Mouse (Mus musculus) Patski (cell line): ENCODE data around the gene Bcl3. TPM values are rescaled to one million over a fixed set of nuclear protein-coding genes. Genes with fewer than 3 reads are reported as not detected.

Experiments
- ATAC-seq: fragments of 100-300 bp; one replicate; pipeline ENCODE4 v1.8.0; 2021
- CTCF ChIA-PET: fragments of 350-600 bp; sonication (Branson Sonifier 250); formaldehyde crosslinking; loops from one replicate; lab custom pipeline; 2022; ENCODE audit warnings: inconsistent platforms; lab: Charles Lee
- POLR2A ChIA-PET: fragments of 350-600 bp; sonication (Branson Sonifier 250); formaldehyde crosslinking; loops from one replicate; lab custom pipeline; 2022; ENCODE audit warnings: antibody characterized with exemption, inconsistent platforms; lab: Charles Lee
- DNase-seq: peaks from one replicate; pipeline ENCODE4 v3.0.0-alpha.2; 2011; ENCODE audit warnings: low read depth, low spot score
- H3K27me3 ChIP-seq: fragments of 371-371 bp; one replicate; pipeline ENCODE4 v1.5.1; 2021
- CTCF ChIP-seq: fragments of 100-300 bp; IDR thresholded peaks from one replicate; pipeline ENCODE4 v1.5.1; 2021
- in situ Hi-C: fragments of 300-500 bp; cut with MboI; formaldehyde crosslinking; loops from 3 replicates; pipeline ENCODE4 v1.11.1; 2018; ENCODE audit warnings: low pct_unique_long_range_greater_than_20kb, mixed read lengths
- polyA plus RNA-seq: library from polyadenylated mRNA; unstranded; gene quantifications from one replicate; pipeline ENCODE4 v1.2.3, GENCODE M21; 2021

Gene Bcl3
- polyA plus RNA-seq, 1 experiment from 2014 or later, result 70.5 TPM

GRCm38 (mm10) chr7:19836843-19837242 is 14.3 kb upstream of the Bcl3 start:
- no peak for TF ChIP-seq CTCF
- in situ Hi-C loops, result no loop called here
- ChIA-PET CTCF (interaction anchor here (5.0 kb wide), 1 partner anchor 34 kb away, joined by 22 read pairs; no protein-coding TSS in a partner anchor), POLR2A (interaction anchor here (0.6 kb wide), 1 partner anchor 38 kb away, joined by 4 read pairs; no protein-coding TSS in a partner anchor)
- no peaks in the 10 kb centered on the region for H3K27me3 ChIP-seq
- ATAC-seq, result no peak
- DNase-seq, result no peak

GRCm38 (mm10) chr7:19834055-19834454 is 11.5 kb upstream of the Bcl3 start:
- no peak for ATAC-seq
- CTCF ChIA-PET, result no interaction called here
- no peaks in the 10 kb centered on the region for H3K27me3 ChIP-seq
- POLR2A ChIA-PET, result no interaction called here
- no peak for DNase-seq
- no peak for TF ChIP-seq CTCF
- in situ Hi-C loops, result no loop called here

DNA sequence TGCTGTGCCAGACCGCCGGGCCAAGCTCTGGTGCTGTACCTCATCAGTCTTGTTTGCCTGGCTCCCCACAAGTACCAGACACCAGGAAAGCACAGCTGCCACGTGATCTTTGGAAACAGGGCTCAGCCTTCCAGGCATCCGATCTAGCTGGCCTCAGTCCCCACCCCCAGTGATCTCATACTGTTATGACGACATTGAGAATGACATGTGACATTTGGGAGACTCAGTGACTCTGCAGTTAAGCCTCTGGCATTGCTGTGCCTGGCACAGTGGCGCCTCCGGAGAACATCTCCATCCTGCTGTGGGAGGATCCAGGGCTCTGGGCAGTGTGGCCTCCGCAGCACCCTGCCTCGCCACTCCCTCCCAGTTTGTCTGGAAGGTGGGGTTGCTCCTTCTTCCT is 9.3 kb upstream of the Bcl3 start:
- no peak for ATAC-seq
- in situ Hi-C loops, result no loop called here
- CTCF ChIA-PET, result interaction anchor here (1.2 to 1.5 kb wide), 2 partner anchors 9 to 12 kb away, joined by 3 to 4 read pairs; partner anchors contain the start of gene Bcl3
- no peak for DNase-seq
- POLR2A ChIA-PET, result interaction anchor here (2.3 to 2.6 kb wide), 2 partner anchors 10 to 15 kb away, joined by 5 to 11 read pairs; partner anchors contain the start of gene Bcl3
- no peak for TF ChIP-seq CTCF
- H3K27me3 ChIP-seq, result no peaks in the 10 kb centered on the region

GRCm38 (mm10) chr7:19830682-19831156 is 8.1 kb upstream of the Bcl3 start:
- in situ Hi-C loops, result no loop called here
- ATAC-seq (peak; percentile 96), DNase-seq (peak; percentile 89)
- H3K27me3 ChIP-seq, result no peaks in the 10 kb centered on the region
- POLR2A ChIA-PET, result interaction anchor here (1.4 to 2.6 kb wide), 5 partner anchors 9 to 27 kb away, joined by 5 to 11 read pairs (median 7); partner anchors contain the start of gene Bcl3
- TF ChIP-seq CTCF, result no peak
- CTCF ChIA-PET, result interaction anchor here (1.2 to 2.5 kb wide), 4 partner anchors 8 to 29 kb away, joined by 3 to 13 read pairs (median 6); partner anchors contain the start of gene Bcl3

GRCm38 (mm10) chr7:19829694-19830093 is 7.1 kb upstream of the Bcl3 start:
- ATAC-seq (no peak), DNase-seq (no peak)
- no peak for TF ChIP-seq CTCF
- no peaks in the 10 kb centered on the region for H3K27me3 ChIP-seq
- CTCF ChIA-PET, result interaction anchor here (1.3 to 2.5 kb wide), 3 partner anchors 9 to 28 kb away, joined by 5 to 13 read pairs (median 9); no protein-coding TSS in a partner anchor
- in situ Hi-C loops, result no loop called here
- POLR2A ChIA-PET, result interaction anchor here (1.4 to 2.6 kb wide), 5 partner anchors 8 to 26 kb away, joined by 5 to 11 read pairs (median 7); partner anchors contain the start of gene Bcl3

DNA sequence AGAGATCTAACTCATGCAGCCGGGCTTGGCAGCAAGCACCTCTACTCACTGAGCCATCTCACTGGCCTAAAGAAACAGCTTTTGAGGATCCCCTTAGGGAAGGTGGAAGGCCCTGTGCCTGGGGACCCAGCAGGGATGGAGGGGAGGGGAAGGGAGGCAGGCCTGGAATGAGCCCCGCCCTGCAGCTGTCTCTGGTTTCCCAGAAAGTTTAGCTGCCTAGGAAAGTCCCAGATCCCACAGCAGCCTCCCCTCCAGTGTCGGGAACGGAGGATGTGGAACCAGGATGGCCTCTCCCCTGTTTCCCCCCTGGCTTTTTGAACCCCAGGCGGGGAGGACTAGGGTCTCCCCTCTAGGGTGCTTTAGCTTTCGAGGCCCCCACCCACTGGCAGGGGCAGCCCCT is 4.2 kb upstream of the Bcl3 start:
- CTCF ChIA-PET, result no interaction called here
- POLR2A ChIA-PET, result interaction anchor here (0.9 kb wide), 1 partner anchor 10 kb away, joined by 4 read pairs; no protein-coding TSS in a partner anchor
- DNase-seq, result no peak
- in situ Hi-C loops, result no loop called here
- H3K27me3 ChIP-seq, result no peaks in the 10 kb centered on the region
- no peak for ATAC-seq
- TF ChIP-seq CTCF, result no peak

DNA sequence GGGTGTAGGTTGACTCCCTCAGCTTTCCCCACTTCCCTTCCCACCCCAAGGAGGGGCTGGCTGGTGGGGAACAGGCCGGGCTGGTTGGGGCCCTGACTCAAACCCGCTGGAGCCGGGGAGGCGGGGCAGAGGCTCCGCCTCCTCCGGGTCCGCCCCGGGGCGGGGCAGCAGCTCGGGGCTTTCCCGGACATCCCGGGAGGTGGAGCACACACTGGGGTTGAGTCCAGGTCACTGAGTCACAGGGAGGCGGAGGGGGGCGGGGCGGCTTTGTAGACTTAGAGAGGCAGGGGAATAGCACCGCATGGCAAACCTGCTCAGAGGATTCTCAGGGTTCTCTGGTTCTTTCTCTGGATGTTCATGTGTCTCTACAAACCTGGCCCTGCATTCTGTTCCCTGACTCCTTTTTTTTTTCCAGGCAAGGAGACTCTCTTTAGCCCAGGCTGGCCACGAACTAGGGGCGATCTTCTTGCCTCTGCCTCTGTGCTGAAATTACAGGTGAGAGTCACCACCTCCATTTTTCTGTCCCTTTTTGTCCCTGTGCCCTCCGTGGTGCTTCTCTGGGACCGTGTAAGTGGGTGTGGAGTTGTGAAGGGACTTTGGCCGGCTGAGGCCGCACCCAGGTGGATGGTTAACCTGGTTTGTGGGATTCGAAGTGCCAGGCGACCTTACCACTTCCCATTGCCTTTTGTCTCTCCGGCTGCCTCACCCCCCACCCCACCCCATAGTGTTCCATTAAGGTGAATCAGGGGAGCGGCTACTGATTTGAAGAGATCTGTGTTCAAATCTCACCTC is 1.8 kb upstream of the Bcl3 start:
- CTCF ChIA-PET, result interaction anchor here (1.4 to 1.5 kb wide), 2 partner anchors 15 to 20 kb away, joined by 3 to 7 read pairs; no protein-coding TSS in a partner anchor

DNA sequence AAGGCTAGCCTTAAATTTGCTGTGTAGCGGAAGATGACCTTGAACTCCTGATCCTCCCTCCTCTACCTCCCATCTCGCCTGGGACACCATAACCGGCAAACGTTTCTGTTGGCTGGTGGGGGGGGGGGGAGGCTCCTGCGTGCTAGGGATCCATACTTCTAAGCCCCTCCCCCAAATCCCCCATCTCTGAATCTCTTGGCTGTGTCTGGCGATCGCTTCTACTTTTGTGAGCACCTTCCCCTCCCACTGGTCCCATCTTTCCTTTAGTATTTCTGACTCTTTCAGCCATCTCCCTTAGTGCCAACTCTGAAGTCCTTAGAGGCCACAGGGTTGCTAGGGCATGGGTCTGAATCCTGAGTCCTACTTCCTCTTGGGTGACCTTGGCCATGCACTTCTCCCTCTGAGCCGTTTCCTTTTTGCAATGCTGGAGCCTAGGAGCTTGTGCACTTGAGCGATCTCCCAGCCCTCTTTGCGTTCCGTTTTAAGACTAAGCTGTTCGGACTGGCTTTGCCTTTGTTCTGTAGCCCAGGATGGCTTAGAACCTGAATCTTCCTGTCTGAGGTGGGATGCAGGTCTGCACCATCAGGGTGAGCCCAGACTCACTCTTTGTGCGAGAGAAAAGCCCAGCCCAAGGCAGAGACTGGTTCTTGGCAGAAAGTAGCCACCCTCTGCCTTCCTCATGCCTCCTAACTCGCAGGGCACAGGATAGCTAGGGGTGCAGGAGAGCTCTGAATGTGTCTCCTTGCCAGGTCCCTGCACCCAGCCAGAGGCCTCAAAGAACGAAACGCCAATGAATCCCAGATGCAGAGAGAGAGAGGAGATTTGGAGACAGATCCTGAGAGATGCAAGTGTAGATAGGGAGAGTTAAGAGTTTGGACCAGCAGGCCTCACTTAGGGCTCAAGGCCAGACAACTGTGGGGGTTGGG is 949 bp upstream of the Bcl3 start:
- POLR2A ChIA-PET, result interaction anchor here (0.6 to 2.8 kb wide), 5 partner anchors 7 to 20 kb away, joined by 3 to 11 read pairs (median 3); no protein-coding TSS in a partner anchor
- ATAC-seq, result peak; percentile 55
- TF ChIP-seq CTCF, result no peak
- DNase-seq, result no peak
- H3K27me3 ChIP-seq, result no peaks in the 10 kb centered on the region
- in situ Hi-C loops, result no loop called here
- CTCF ChIA-PET, result interaction anchor here (1.4 to 1.8 kb wide), 3 partner anchors 8 to 21 kb away, joined by 3 to 7 read pairs (median 4); no protein-coding TSS in a partner anchor

More for the DNA sequence above, 1.8 kb upstream of the Bcl3 start:
- TF ChIP-seq CTCF, result no peak
- POLR2A ChIA-PET, result interaction anchor here (0.9 to 1.1 kb wide), 2 partner anchors 18 to 21 kb away, joined by 3 to 4 read pairs; no protein-coding TSS in a partner anchor
- in situ Hi-C loops, result no loop called here
- ATAC-seq (peak; percentile 64), DNase-seq (no peak)
- no peaks in the 10 kb centered on the region for H3K27me3 ChIP-seq

- ChIA-PET POLR2A (interaction anchor here (0.9 to 2.8 kb wide), 4 partner anchors 9 to 21 kb away, joined by 3 to 11 read pairs (median 3); no protein-coding TSS in a partner anchor), CTCF (interaction anchor here (0.7 to 1.8 kb wide), 3 partner anchors 9 to 17 kb away, joined by 3 to 4 read pairs (median 4); no protein-coding TSS in a partner anchor)
- in situ Hi-C loops, result no loop called here
- TF ChIP-seq CTCF, result no peak
- no peaks in the 10 kb centered on the region for H3K27me3 ChIP-seq
- ATAC-seq (peak; percentile 0), DNase-seq (no peak)
Observed at GRCm38 (mm10) chr7:19822193-19822592, 377 bp downstream of the Bcl3 start.
